Mouse (Mus musculus): Measurements from ENCODE around the gene Pwwp2a. TPM values are rescaled to one million over a fixed set of nuclear protein-coding genes. Genes with fewer than 3 reads are reported as not detected.

Gene Pwwp2a
- total RNA-seq, 2 experiments from 2014 or later = 53.8 to 61.9 TPM

- no peak for DNase-seq (ENCODE audit: low spot score in 2 of 2)
- intact Hi-C loops (cut with DNase I) = no loop called here
Observed at GRCm38 (mm10) chr11:43708409-43708808, 26.6 kb downstream of the Pwwp2a start.

GRCm38 (mm10) chr11:43712178-43712577, 30.4 kb downstream of the Pwwp2a start:
- peak in 1 of 2 experiments; percentile 61 for DNase-seq (ENCODE audit: low spot score in 2 of 2)
- intact Hi-C loops (cut with DNase I) = no loop called here

- intact Hi-C loops (cut with DNase I) = no loop called here
- no peak for DNase-seq (ENCODE audit: low spot score in 2 of 2)
Observed at GRCm38 (mm10) chr11:43723411-43723810, 41.6 kb downstream of the Pwwp2a start.

- intact Hi-C loops (cut with DNase I) = loop anchor here (5.0 kb wide), 1 partner anchor 235 kb away; no protein-coding TSS in a partner anchor
- no peak for DNase-seq (ENCODE audit: low spot score in 2 of 2)
Observed at GRCm38 (mm10) chr11:43727796-43728195, 46.0 kb downstream of the Pwwp2a start.

GRCm38 (mm10) chr11:43728737-43729301, 47.0 kb downstream of the Pwwp2a start:
- intact Hi-C loops (cut with DNase I) = loop anchor here (5.0 kb wide), 1 partner anchor 237 kb away; no protein-coding TSS in a partner anchor
- DNase-seq (ENCODE audit: low spot score in 2 of 2) = peak in 1 of 2 experiments; percentile 35

- intact Hi-C loops (cut with DNase I) = no loop called here
- peak; percentile 98 to 99 for DNase-seq (ENCODE audit: low spot score in 2 of 2)
Observed at GRCm38 (mm10) chr11:43747233-43748226, 65.7 kb downstream of the Pwwp2a start, which contains the start of gene Ttc1. Gene Ttc1, minus strand, starts transcription at chr11:43748008.

GRCm38 (mm10) chr11:43751542-43751941, 69.7 kb downstream of the Pwwp2a start:
- intact Hi-C loops (cut with DNase I) = no loop called here
- DNase-seq (ENCODE audit: low spot score in 2 of 2) = no peak

- intact Hi-C loops (cut with DNase I) = no loop called here
Observed at GRCm38 (mm10) chr11:43754568-43754967, 72.8 kb downstream of the Pwwp2a start.

GRCm38 (mm10) chr11:43755411-43755810, 73.6 kb downstream of the Pwwp2a start:
- DNase-seq (ENCODE audit: low spot score in 2 of 2) = no peak
- intact Hi-C loops (cut with DNase I) = no loop called here

More at GRCm38 (mm10) chr11:43754568-43754967, 72.8 kb downstream of the Pwwp2a start:
- DNase-seq (ENCODE audit: low spot score in 2 of 2) = no peak

GRCm38 (mm10) chr11:43758436-43758835, 76.6 kb downstream of the Pwwp2a start:
- DNase-seq (ENCODE audit: low spot score in 2 of 2) = no peak
- intact Hi-C loops (cut with DNase I) = no loop called here

- intact Hi-C loops (cut with DNase I) = loop anchor here (2.0 kb wide), 1 partner anchor 686 kb away; no protein-coding TSS in a partner anchor
- DNase-seq (ENCODE audit: low spot score in 2 of 2) = peak; percentile 82
Observed at GRCm38 (mm10) chr11:43766922-43767648, 85.3 kb downstream of the Pwwp2a start.

GRCm38 (mm10) chr11:43767749-43768148, 86.0 kb downstream of the Pwwp2a start:
- DNase-seq (ENCODE audit: low spot score in 2 of 2) = no peak
- intact Hi-C loops (cut with DNase I) = loop anchor here (1.0 to 2.0 kb wide), 2 partner anchors 564 to 685 kb away; no protein-coding TSS in a partner anchor

- intact Hi-C loops (cut with DNase I) = no loop called here
- no peak for DNase-seq (ENCODE audit: low spot score in 2 of 2)
Observed at GRCm38 (mm10) chr11:43770110-43770509, 88.3 kb downstream of the Pwwp2a start.

Other genes with a start within 250 kb of the Pwwp2a start
- 10 to 100 TPM; 54.8 to 55.7 TPM for gene Slu7, start 248.3 kb upstream of the Pwwp2a start, total RNA-seq (2021)
- gene C1qtnf2, start 207.7 kb upstream of the Pwwp2a start, total RNA-seq (2021) = 1 to 10 TPM; 1.6 to 1.8 TPM
- 1 to 10 TPM; 3.7 to 3.8 TPM for gene Ccnjl, start 153.2 kb upstream of the Pwwp2a start, total RNA-seq (2021)
- 1 to 10 TPM in 1 of 2 experiments, under 1 TPM in 1; 0.69 to 1.1 TPM for gene 4933415A04Rik, start 95.0 kb upstream of the Pwwp2a start, total RNA-seq (2021)
- gene Fabp6, start 80.5 kb upstream of the Pwwp2a start, total RNA-seq (2021) = not detected
- 10 to 100 TPM; 53.8 to 54.7 TPM for gene Ttc1, start 66.0 kb downstream of the Pwwp2a start, total RNA-seq (2021)
- gene Adra1b, start 219.2 kb downstream of the Pwwp2a start, total RNA-seq (2021) = 10 to 100 TPM; 26.6 to 32.3 TPM

Measured in left cerebral cortex, postnatal 25 days (tissue).